Mouse (Mus musculus): ENCODE data around the gene Aanat. TPM values are rescaled to one million over a fixed set of nuclear protein-coding genes. Genes with fewer than 3 reads are reported as not detected.

The Aanat gene
- total RNA-seq, 1 experiment from 2014 or later, result not detected

- DNase-seq, result no peak
These were observed 11.2 kb upstream of the Aanat start for GRCm38 (mm10) chr11:116574982-116575381.

DNA sequence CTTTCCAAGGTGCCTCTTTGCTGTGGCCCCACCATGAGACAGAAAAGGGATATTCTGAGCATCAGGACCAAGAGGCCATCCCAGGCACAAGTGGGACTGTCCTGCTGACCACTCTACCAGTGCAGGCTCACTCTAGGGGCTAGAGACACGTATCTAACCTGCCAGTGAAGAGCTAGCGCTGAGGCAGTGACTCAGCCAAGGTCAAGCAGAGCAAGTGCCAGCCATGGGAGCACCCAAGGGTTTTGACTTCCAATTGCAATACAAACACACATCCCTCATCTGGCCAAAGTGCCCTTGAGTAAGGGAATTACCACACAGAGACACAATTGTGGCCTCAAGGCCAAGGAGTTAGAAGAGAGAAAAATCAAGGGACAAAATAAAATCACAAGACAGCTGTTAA lies 10.8 kb upstream of the Aanat start:
- peak; percentile 76 for DNase-seq

- no peak for DNase-seq
These were observed 7.0 kb upstream of the Aanat start for GRCm38 (mm10) chr11:116579280-116579679.

DNA sequence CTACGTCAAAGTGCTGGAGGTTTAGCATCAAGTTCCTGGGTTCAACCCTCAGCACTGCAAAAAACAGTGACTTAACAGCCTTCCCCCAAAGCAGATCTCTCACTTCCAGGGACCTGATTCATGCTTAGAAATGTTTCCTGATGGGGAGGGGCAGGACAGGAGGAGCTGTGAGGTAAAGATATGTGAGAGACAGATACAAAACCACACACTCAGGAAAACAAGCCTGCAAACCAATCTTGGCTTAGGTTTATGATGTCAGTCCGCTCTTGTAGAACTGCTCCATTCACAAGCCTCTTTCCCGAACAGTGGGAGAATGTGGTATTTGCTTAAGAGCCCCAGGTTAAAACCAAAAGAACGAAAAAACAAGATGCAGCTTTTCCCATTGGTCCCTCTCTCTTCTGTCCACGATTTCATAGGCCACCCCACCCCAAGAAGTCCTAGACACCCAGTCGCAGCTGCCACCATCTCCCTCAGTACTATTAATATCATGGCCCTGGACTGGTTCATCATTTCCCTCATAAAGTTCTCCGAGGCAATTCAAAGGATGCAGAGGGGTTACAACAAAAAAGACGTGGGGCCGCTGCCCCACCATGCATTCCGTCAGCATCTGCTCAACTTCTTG lies 6.1 kb upstream of the Aanat start:
- no peak for DNase-seq

GRCm38 (mm10) chr11:116580711-116581375 lies 5.4 kb upstream of the Aanat start:
- DNase-seq, result peak; percentile 78

GRCm38 (mm10) chr11:116581376-116581814 lies 4.8 kb upstream of the Aanat start, which contains the start of gene Ube2o:
TSS of gene Ube2o (minus strand) at chr11:116581447.
- DNase-seq, result peak; percentile 93

GRCm38 (mm10) chr11:116585682-116586081 lies 550 bp upstream of the Aanat start:
- DNase-seq, result no peak

- peak; percentile 86 for DNase-seq
These were observed 784 bp downstream of the Aanat start for GRCm38 (mm10) chr11:116586801-116587631.

GRCm38 (mm10) chr11:116589020-116589531 lies 2.8 kb downstream of the Aanat start:
- no peak for DNase-seq

- DNase-seq, result no peak
These were observed 3.3 kb downstream of the Aanat start for GRCm38 (mm10) chr11:116589574-116589973.

- no peak for DNase-seq
These were observed 5.4 kb downstream of the Aanat start for GRCm38 (mm10) chr11:116591621-116592020.

DNA sequence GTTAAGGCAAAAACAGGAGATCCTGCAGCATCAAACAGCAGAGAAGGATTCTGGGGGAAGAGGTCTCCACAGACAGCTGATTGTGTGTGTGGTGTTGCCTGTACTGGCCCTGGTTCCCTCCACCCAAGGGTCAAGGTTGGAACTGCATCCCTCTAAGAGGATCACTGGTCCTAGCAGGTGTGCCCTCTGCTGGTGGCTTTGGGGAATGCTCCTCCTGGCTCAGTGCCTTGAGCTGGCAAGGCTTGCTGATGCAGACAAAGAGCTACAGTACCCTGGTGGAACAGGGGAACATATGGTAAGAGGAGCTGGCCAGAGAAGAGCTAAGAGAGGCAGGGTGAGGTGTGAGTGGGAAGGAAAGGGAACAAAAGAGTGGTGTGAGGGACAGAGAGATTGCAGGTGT lies 6.2 kb downstream of the Aanat start:
- peak; percentile 95 for DNase-seq

DNA sequence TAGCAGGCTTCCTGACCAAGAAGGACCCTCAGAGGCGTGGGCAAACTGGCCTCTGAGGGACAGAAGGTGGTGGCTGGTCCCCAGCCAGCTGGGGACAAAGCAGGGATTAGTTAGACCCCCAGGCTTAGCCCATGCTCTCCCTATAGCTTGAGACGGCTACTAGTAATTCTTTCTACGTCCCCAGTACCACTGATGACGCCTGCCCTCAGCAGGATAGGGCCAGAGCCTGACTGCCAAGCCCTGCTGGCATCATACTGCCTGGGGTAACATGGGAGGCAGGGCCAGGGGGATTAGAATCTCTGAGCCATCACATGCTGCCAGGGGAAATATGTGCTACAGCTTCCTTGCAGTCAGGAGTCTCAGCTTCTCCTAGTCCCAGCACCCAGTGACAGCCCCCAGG lies 7.1 kb downstream of the Aanat start:
- no peak for DNase-seq

DNA sequence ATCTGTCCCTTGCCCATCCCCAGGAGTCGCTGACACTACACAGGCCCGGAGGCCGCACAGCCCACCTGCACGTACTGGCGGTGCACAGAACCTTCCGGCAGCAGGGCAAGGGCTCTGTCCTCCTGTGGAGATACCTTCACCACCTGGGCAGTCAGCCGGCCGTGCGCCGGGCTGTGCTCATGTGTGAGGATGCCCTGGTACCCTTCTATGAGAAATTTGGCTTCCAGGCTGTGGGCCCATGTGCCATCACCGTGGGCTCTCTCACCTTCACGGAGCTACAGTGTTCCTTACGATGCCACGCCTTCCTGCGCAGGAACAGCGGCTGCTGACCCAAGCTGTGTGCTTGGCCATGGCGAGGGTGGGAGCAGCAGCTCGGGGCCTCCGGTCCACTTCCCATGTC lies 10.5 kb downstream of the Aanat start:
- DNase-seq, result no peak

DNA sequence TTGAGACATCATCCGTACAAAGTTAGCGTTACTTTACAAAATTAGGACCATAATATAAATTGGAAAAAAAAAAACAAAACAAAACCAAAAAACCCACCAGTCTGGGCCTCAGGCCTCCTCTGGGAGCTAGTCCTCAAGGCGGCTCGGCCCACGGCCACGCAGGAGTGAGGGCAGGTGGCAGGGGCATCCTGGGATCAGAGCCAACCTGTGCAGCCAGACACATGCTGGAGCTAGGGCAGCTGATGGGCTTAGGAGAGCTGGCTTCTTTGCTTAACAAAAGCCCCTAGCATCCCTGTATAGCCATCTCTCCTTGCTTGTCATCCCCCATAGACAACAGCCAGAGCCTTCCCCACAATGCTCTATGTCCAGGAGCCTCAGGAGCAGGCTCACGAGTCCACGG lies 12.0 kb downstream of the Aanat start:
- DNase-seq, result no peak

DNA sequence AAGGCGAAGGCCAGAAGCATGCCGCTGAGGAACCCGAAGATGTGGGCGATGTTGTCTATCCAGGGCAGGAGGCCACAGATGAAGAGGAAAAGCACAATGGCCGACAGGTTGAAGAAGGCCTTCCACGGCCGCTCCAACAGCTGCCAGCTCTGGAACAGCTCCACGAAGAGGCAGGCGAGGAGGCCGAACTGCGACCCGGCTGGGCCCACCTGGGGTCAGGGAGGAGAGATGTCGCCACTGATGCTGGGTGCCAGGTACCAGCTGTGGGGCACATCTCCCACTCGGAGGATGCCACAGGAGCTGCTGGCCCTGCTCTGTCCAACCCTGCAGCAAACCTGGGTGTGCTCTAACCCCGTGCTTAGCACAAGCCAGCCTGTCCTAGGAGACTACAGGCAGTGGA lies 13.0 kb downstream of the Aanat start:
- DNase-seq, result no peak

GRCm38 (mm10) chr11:116601166-116601565 lies 14.9 kb downstream of the Aanat start:
- DNase-seq, result no peak

- DNase-seq, result no peak
These were observed 15.8 kb downstream of the Aanat start for GRCm38 (mm10) chr11:116602043-116602442.

GRCm38 (mm10) chr11:116603339-116603738 lies 17.1 kb downstream of the Aanat start:
- peak; percentile 68 for DNase-seq

DNA sequence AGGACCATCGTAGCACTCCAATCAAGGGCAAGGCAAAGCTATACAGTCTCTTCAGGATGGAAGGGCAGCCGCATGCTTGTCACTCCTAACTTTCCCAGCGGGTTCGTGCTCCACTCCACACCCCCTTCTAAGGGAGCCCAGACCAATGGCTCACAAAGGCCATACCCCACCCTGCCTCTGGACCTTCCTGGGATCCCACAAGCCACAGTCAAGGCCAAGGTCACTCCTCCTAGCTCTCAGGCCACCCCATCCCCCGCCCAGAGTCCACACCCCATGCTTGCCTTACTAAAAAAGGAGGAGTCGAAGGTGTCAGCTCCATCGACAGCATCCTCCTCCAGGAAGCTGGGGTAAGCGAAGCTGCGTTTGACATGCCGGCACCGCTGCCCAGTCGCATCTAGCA lies 17.9 kb downstream of the Aanat start:
- no peak for DNase-seq

DNA sequence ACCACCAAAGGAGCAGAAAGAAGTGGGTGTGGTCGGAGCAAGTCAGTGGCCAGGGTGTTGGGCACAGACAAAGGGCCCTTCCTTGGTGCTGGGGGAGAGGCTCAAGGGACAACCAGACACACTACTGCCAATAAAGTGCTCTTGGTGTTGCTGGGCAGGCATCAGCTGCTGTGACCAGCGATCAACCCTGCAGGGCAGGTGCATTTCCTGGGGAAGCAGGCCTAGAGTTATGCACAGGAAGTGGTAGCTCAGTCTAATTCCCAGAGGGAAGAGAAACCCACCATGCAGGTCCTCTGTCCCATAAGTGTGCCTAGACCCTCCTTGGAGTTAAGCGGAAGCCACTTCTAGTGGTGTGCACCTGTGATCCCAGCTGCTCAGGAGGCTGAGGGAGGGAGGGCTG lies 21.5 kb downstream of the Aanat start:
- no peak for DNase-seq

DNA sequence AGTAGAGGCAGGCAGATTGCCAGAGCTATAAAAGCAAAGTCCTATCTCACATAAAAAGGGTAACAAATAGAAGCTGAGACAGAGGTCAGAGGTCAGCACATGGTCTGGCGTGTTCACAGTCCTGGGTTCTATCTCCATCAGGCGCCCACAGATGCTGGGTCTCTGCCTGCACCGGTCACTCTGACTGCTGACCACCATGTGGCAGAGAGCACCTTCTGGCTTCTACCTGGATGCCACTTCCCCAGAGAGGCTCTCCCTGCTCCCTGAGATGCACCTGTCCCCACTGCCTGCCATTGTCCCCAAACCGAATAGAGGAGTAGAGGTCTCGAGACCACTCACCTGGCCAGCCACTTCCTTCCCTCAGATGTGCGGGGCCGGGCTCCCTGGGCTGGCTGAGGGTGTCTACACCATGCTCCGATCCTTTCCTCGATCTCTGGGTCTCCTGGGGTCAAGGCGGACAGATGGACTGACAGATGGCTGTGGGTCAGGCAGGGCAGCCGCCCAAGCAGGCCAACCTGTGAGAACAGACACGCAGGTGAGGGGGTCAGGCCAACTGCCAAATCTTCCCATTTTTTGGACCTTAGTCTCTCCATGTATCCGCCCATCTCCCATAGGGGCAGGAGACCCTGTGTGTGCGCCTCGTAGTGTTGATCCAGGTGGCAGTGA lies 23.9 kb downstream of the Aanat start:
- no peak for DNase-seq
